Mouse (Mus musculus): ENCODE results near the gene Ahcyl1.

DNA sequence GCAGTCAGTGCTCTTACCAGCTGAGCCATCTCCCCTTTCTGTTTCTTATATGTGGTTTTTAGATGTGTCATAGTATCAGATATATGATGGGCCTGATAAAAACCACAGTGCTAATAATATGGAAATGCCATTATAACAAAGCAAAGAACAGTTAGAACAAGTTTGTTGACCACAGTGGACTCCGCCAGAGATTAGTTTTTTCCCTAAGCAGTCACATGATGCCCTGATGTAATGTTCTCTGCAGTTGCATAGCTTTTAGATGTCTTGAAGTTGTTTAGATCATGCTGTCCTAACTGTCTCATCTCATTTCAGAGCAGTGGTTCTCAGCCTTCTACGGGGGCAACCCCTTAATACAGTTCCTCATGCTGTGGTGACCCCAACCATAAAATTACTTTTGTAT is 40.2 kb downstream of the Ahcyl1 start:
- TF ChIP-seq CTCF (IDR thresholded peaks at IDR 0.05; ENCODE audit: low read depth, low read length) (no peak), GATA2 (IDR thresholded peaks at IDR 0.05; ENCODE audit: borderline replicate concordance, low read depth, low read length) (no peak), GATA1 (IDR thresholded peaks at IDR 0.05; ENCODE audit: borderline replicate concordance, low read length) (no peak)

All from G1E (cell line).